Mouse (Mus musculus) midbrain, embryonic 12.5 days (tissue): ENCODE results near the gene Lsm6. TPM values are rescaled to one million over a fixed set of nuclear protein-coding genes. Genes with fewer than 3 reads are reported as not detected.

Source experiments
- polyA plus RNA-seq: library from polyadenylated mRNA; unstranded; fragments of >200 nt; fragmentation: Nextera tagmentation; extraction: Ambion mirVana; gene quantifications from 2 replicates; pipeline ENCODE4 v1.2.1, GENCODE M21; 2016

Gene Lsm6
- polyA plus RNA-seq, 1 experiment from 2014 or later = 197 TPM

Other genes with a start within 250 kb of the Lsm6 start
- 12.0 and 13.0 TPM in 2 replicates for gene Zfp827, start 207.3 kb upstream of the Lsm6 start, polyA plus RNA-seq